Mouse (Mus musculus) lung, embryonic 14.5 days (tissue): ENCODE results near the gene Astl. TPM values are rescaled to one million over a fixed set of nuclear protein-coding genes. Genes with fewer than 3 reads are reported as not detected.

Experiments
- ATAC-seq: fragments of 200-750 bp; cut with Nextera tagmentation; 2 replicates; pipeline ENCODE4 v1.8.0; 2017; ENCODE audit warnings: mild to moderate bottlenecking, moderate TSS enrichment, moderate library complexity; ENCODE audit not compliant: insufficient read depth
- DNase-seq: peaks from one replicate; pipeline ENCODE4 v3.0.0-alpha.2; 2015
- H3K27ac ChIP-seq: fragments of 300-500 bp; sonication (generic); 2 replicates; pipeline ENCODE4 v1.5.1; 2014; ENCODE audit warnings: low read depth, mild to moderate bottlenecking, moderate library complexity
- H3K27me3 ChIP-seq: fragments of 300-500 bp; sonication (generic); 2 replicates; pipeline ENCODE4 v1.6.1; 2014; ENCODE audit warnings: low read length, control low read depth; ENCODE audit not compliant: insufficient read depth
- H3K36me3 ChIP-seq: fragments of 300-500 bp; sonication (generic); 2 replicates; pipeline ENCODE4 v1.6.1; 2014; ENCODE audit warnings: control low read depth; ENCODE audit not compliant: insufficient read depth
- H3K4me1 ChIP-seq: fragments of 300-500 bp; sonication (generic); 2 replicates; pipeline ENCODE4 v1.6.1; 2014; ENCODE audit warnings: antibody characterized with exemption, control low read depth; ENCODE audit not compliant: insufficient read depth
- H3K4me2 ChIP-seq: fragments of 300-500 bp; sonication (generic); 2 replicates; pipeline ENCODE4 v1.6.1; 2014; ENCODE audit warnings: mild to moderate bottlenecking
- H3K4me3 ChIP-seq: fragments of 300-500 bp; sonication (generic); 2 replicates; pipeline ENCODE4 v1.5.1; 2014; ENCODE audit warnings: low read depth, low read length
- H3K9ac ChIP-seq: fragments of 300-500 bp; sonication (generic); 2 replicates; pipeline ENCODE4 v1.6.1; 2014
- H3K9me3 ChIP-seq: fragments of 300-500 bp; sonication (generic); 2 replicates; pipeline ENCODE4 v1.6.1; 2016; ENCODE audit warnings: low read depth, low read length, control low read depth
- CTCF ChIP-seq: IDR thresholded peaks from 2 replicates; pipeline ENCODE4 v1.5.1; 2016; ENCODE audit warnings: antibody characterized with exemption, low read depth
- WGBS: fragments of 180-500 bp; shearing (Covaris S2); extraction: QIAGEN DNeasy Blood & Tissue Kit; methylation state at CpG from one replicate; pipeline ENCODE4 v1.1.7; 2014; 5-methylcytosine and 5-hydroxymethylcytosine counted together
- polyA plus RNA-seq: library from polyadenylated mRNA; unstranded; fragments of >200 nt; fragmentation: Nextera tagmentation; extraction: Ambion mirVana; gene quantifications from 2 replicates; pipeline ENCODE4 v1.2.1, GENCODE M21; 2014

Gene Astl
- polyA plus RNA-seq, 1 experiment from 2014 or later = not detected

DNA sequence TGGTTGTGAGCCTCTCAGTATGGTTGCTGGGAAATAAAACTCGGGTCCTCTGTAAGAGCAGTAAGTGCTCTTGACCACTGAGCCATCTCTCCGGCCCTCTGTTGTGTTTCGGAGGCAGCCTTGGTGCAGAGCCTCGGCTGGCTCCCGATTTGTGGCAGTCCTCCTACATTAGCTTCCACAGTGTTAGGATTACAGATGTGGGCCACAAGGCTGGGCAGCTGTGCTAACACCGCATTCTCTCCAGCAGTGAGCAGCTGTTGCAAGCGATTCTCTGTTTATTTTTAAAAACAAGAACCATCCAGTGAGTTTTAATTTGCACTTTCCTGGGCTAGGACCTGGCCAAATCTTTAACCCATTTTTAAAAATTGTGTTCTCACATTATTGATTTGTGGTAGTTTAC is 45.4 kb downstream of the Astl start:
- Histone ChIP-seq H3K36me3 (no peaks in the 10 kb centered on the region), H3K9ac (no peak overlapping the region)

DNA sequence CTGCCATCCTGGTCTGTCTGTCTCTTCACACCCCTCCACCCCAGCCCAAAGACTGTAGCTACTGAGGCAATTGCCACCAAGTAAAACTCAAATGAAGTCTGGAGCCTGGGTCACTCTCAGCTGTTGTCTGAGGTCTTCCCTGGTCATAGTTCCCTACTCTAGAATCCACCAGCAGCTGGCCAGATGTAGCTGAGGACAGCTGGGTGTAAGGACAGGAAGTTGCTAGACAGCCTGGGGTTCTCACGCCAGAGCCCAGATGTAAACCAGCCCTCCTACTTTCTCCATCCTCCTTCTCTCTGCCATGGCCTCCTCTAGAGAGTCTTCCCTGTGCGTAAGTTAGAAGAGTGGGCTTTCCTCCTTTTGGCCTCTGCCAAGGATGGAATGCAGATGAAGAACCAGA is 49.1 kb downstream of the Astl start:
- DNase-seq (no peak), ATAC-seq (no peak)
- no peak overlapping the region for H3K27ac ChIP-seq
- 51% methylated on average over 2 of the region's 2 CpGs for WGBS
- no peak overlapping the region for H3K4me2 ChIP-seq
- H3K27me3 ChIP-seq = no peaks in the 10 kb centered on the region
- no peak overlapping the region for H3K4me3 ChIP-seq
- no peak for TF ChIP-seq CTCF
- H3K9ac ChIP-seq = no peak overlapping the region
- H3K36me3 ChIP-seq = no peaks in the 10 kb centered on the region
- H3K4me1 ChIP-seq = no peaks in the 10 kb centered on the region
- no peaks in the 10 kb centered on the region for H3K9me3 ChIP-seq

More for the DNA sequence above, 45.4 kb downstream of the Astl start:
- no peak for ATAC-seq
- 44% methylated on average over 7 of the region's 7 CpGs for WGBS
- H3K27me3 ChIP-seq = no peaks in the 10 kb centered on the region
- H3K9me3 ChIP-seq = no peaks in the 10 kb centered on the region
- H3K27ac ChIP-seq = no peak overlapping the region
- H3K4me1 ChIP-seq = no peaks in the 10 kb centered on the region
- H3K4me2 ChIP-seq = no peak overlapping the region
- TF ChIP-seq CTCF = no peak
- DNase-seq = no peak
- no peak overlapping the region for H3K4me3 ChIP-seq

DNA sequence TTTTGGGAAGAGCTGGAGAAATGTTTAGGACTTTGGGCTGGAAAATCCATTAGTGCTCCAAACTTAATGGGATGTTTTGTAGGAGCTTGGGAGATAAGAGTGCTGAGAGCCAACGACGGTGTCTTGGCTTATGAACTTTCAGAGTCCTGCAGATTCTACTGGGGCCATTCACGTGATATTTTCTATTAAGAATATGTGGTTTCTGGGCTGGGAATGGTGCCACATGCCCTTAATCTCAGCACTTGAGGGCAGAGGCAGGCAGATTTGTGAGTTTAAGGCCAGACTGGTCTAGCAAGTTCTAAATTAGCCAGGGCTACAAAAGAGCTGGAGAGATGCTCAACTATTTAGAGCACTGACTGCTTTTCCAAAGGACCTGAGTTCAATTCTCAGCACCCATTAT is 51.9 kb downstream of the Astl start:
- no peak for ATAC-seq
- Histone ChIP-seq H3K4me2 (no peak overlapping the region), H3K27ac (no peak overlapping the region), H3K36me3 (no peaks in the 10 kb centered on the region), H3K4me1 (no peaks in the 10 kb centered on the region), H3K9ac (no peak overlapping the region), H3K4me3 (no peak overlapping the region), H3K27me3 (no peaks in the 10 kb centered on the region), H3K9me3 (no peaks in the 10 kb centered on the region)
- TF ChIP-seq CTCF = no peak
- WGBS = 52% methylated on average over 3 of the region's 3 CpGs
- no peak for DNase-seq

GRCm38 (mm10) chr2:127390846-127391245 is 52.4 kb downstream of the Astl start:
- ATAC-seq (no peak), DNase-seq (no peak)
- Histone ChIP-seq H3K4me2 (no peak overlapping the region), H3K4me3 (no peak overlapping the region), H3K27me3 (no peaks in the 10 kb centered on the region), H3K4me1 (no peaks in the 10 kb centered on the region), H3K9ac (no peak overlapping the region), H3K27ac (no peak overlapping the region), H3K36me3 (no peaks in the 10 kb centered on the region), H3K9me3 (no peaks in the 10 kb centered on the region)
- no peak for TF ChIP-seq CTCF
- 50% methylated on average over 4 of the region's 4 CpGs for WGBS

- WGBS = 45% methylated on average over 3 of the region's 3 CpGs
- Histone ChIP-seq H3K9me3 (no peaks in the 10 kb centered on the region), H3K36me3 (no peaks in the 10 kb centered on the region), H3K4me3 (no peak overlapping the region), H3K9ac (no peak overlapping the region), H3K4me2 (no peak overlapping the region), H3K27ac (no peak overlapping the region), H3K4me1 (no peaks in the 10 kb centered on the region), H3K27me3 (no peaks in the 10 kb centered on the region)
- DNase-seq (no peak), ATAC-seq (no peak)
- no peak for TF ChIP-seq CTCF
Observed at GRCm38 (mm10) chr2:127391323-127391722, 52.9 kb downstream of the Astl start.

DNA sequence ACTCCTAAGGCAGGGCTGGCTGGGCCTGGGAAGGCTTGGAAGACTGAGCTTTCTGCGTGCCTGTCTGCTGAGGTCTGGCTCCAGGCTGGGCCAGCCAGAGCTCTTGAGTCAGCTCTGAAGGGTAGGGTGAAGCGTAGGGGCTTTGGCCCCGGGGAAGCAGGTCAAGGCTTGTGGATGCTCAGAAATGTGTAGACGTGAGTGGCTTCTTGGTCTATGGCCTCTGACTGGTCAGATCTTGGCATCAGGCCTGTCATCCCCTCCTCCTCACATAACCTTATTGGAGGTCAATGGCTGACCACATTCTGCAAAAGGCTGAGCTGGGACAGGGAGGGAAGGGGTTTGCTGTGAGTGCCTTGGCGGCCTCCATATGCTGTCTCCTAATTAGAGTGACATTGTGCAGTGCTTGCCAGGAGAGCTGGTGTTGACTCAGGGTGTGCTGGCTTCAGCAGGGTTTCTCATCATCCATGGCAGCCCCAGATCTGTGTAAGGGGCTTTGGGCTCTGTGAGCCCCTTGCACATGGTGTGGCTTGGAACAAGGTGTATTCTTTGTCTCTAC is 56.2 kb downstream of the Astl start:
- no peak for TF ChIP-seq CTCF
- Histone ChIP-seq H3K9ac (no peak overlapping the region), H3K36me3 (no peaks in the 10 kb centered on the region), H3K4me3 (no peak overlapping the region), H3K27ac (no peak overlapping the region), H3K27me3 (no peaks in the 10 kb centered on the region), H3K9me3 (no peaks in the 10 kb centered on the region), H3K4me1 (no peaks in the 10 kb centered on the region), H3K4me2 (no peak overlapping the region)
- ATAC-seq = no peak
- no peak for DNase-seq
- 67% methylated on average over 5 of the region's 5 CpGs for WGBS

- ATAC-seq = no peak
- WGBS = 49% methylated on average over 7 of the region's 7 CpGs
- no peaks in the 10 kb centered on the region for H3K36me3 ChIP-seq
Observed at GRCm38 (mm10) chr2:127398738-127399137, 60.3 kb downstream of the Astl start.

More at GRCm38 (mm10) chr2:127398738-127399137, 60.3 kb downstream of the Astl start:
- Histone ChIP-seq H3K27me3 (no peaks in the 10 kb centered on the region), H3K27ac (no peak overlapping the region), H3K4me1 (no peaks in the 10 kb centered on the region), H3K9me3 (no peaks in the 10 kb centered on the region), H3K4me3 (no peak overlapping the region), H3K4me2 (no peak overlapping the region), H3K9ac (no peak overlapping the region)
- no peak for DNase-seq
- no peak for TF ChIP-seq CTCF

Other genes starting within 250 kb of the Astl start
- 119 and 123 TPM in 2 replicates for gene Ncaph, start 204.7 kb upstream of the Astl start, polyA plus RNA-seq
- 25.6 and 26.5 TPM in 2 replicates for gene Itpripl1, start 195.2 kb upstream of the Astl start, polyA plus RNA-seq
- 1.9 and 2.8 TPM in 2 replicates for gene 1810024B03Rik, start 130.4 kb upstream of the Astl start, polyA plus RNA-seq
- 75.1 TPM in 2 replicates for gene Snrnp200, start 130.3 kb upstream of the Astl start, polyA plus RNA-seq
- 58.5 and 61.3 TPM in 2 replicates for gene Ciao1, start 90.8 kb upstream of the Astl start, polyA plus RNA-seq
- gene Tmem127, start 90.7 kb upstream of the Astl start, polyA plus RNA-seq = 22.0 and 22.6 TPM in 2 replicates
- gene Stard7, start 68.4 kb upstream of the Astl start, polyA plus RNA-seq = 86.6 and 88.7 TPM in 2 replicates
- gene Dusp2, start 2.5 kb upstream of the Astl start, polyA plus RNA-seq = 12.3 and 15.7 TPM in 2 replicates
- gene Adra2b, start 24.6 kb downstream of the Astl start, polyA plus RNA-seq = not detected in 2 replicates
- 0.27 and 0.42 TPM in 2 replicates for gene Gpat2, start 86.6 kb downstream of the Astl start, polyA plus RNA-seq
- gene Fahd2a, start 105.9 kb downstream of the Astl start, polyA plus RNA-seq = 18.7 and 25.0 TPM in 2 replicates
- gene Kcnip3, start 183.5 kb downstream of the Astl start, polyA plus RNA-seq = 8.1 and 8.5 TPM in 2 replicates
- 1.6 and 1.8 TPM in 2 replicates for gene Prom2, start 202.8 kb downstream of the Astl start, polyA plus RNA-seq
- 4.4 and 4.9 TPM in 2 replicates for gene Zfp661, start 248.5 kb downstream of the Astl start, polyA plus RNA-seq
- 127 and 133 TPM in 2 replicates for gene Mrps5, start 248.6 kb downstream of the Astl start, polyA plus RNA-seq